Mouse (Mus musculus) bone marrow, adult 2 months (tissue): ENCODE measurements around the gene Rbm17.

ENCODE experiments used
- CTCF ChIP-seq: fragments of 200-500 bp; IDR thresholded peaks from 2 replicates; pipeline ENCODE4 v1.5.1; 2011; ENCODE audit warnings: low read length, control low read depth; ENCODE audit not compliant: control insufficient read depth, insufficient read depth
- POLR2A ChIP-seq: fragments of 200-500 bp; IDR thresholded peaks from 2 replicates; pipeline ENCODE4 v1.6.1; 2011; ENCODE audit warnings: low read depth, mild to moderate bottlenecking, control low read depth, low read length, borderline replicate concordance; ENCODE audit not compliant: control insufficient read depth

GRCm38 (mm10) chr2:11545380-11545779 is 58.6 kb downstream of the Rbm17 start:
- TF ChIP-seq CTCF (no peak), POLR2A (no peak)
